Mouse (Mus musculus) liver, embryonic 14.5 days (tissue): ENCODE measurements around the gene Ambra1. TPM values are rescaled to one million over a fixed set of nuclear protein-coding genes. Genes with fewer than 3 reads are reported as not detected.

Experiments used
- ATAC-seq: fragments of 200-750 bp; cut with Nextera tagmentation; 2 replicates; pipeline ENCODE4 v1.8.0; 2017; ENCODE audit warnings: moderate number of reproducible peaks, mild to moderate bottlenecking, moderate library complexity; ENCODE audit not compliant: insufficient read depth
- DNase-seq, 3 experiments: peaks; one replicate each; pipeline ENCODE4 v3.0.0-alpha.2; 2012 to 2013; ENCODE audit warnings: low read depth in 3 of 3, low spot score in 3 of 3
- H3K27ac ChIP-seq: fragments of 300-500 bp; sonication (generic); 2 replicates; pipeline ENCODE4 v1.5.1; 2014; ENCODE audit warnings: moderate library complexity, mild to moderate bottlenecking, control low read depth, inconsistent platforms
- H3K27me3 ChIP-seq: fragments of 300-500 bp; sonication (generic); 2 replicates; pipeline ENCODE4 v1.6.1; 2014; ENCODE audit warnings: mild to moderate bottlenecking, low read length, moderate library complexity; ENCODE audit not compliant: control insufficient read depth, insufficient read depth
- H3K36me3 ChIP-seq: fragments of 300-500 bp; sonication (generic); replicated peaks from 2 replicates; pipeline ENCODE4 v1.6.1; 2014; ENCODE audit warnings: low read depth; ENCODE audit not compliant: control insufficient read depth, insufficient read depth
- H3K4me1 ChIP-seq, 2 experiments: fragments of 200-500 bp in 1 of 2; fragments of 300-500 bp in 1 of 2; sonication (generic) in 1 of 2; replicated peaks; 2 replicates each; pipeline ENCODE4 v1.6.1; 2012 to 2014; ENCODE audit warnings: antibody characterized with exemption in 1 of 2, inconsistent platforms in 1 of 2, low read length in 1 of 2; ENCODE audit not compliant: control insufficient read depth in 2 of 2, insufficient read depth in 2 of 2
- H3K4me2 ChIP-seq: fragments of 300-500 bp; sonication (generic); 2 replicates; pipeline ENCODE4 v1.6.1; 2014; ENCODE audit warnings: low read depth, mild to moderate bottlenecking, control low read depth, moderate library complexity
- H3K4me3 ChIP-seq, 2 experiments: fragments of 200-500 bp in 1 of 2; fragments of 300-500 bp in 1 of 2; sonication (generic) in 1 of 2; 2 replicates each; pipeline ENCODE4 v1.5.1; 2012 to 2014; ENCODE audit warnings: low read depth in 2 of 2, low read length in 2 of 2, mild to moderate bottlenecking in 2 of 2, control low read depth in 1 of 2, inconsistent platforms in 1 of 2, moderate library complexity in 1 of 2; ENCODE audit not compliant: insufficient read depth in 1 of 2
- H3K9ac ChIP-seq: fragments of 300-500 bp; sonication (generic); replicated peaks from 2 replicates; pipeline ENCODE4 v1.6.1; 2014; ENCODE audit warnings: mild to moderate bottlenecking, control low read depth, moderate library complexity
- H3K9me3 ChIP-seq: fragments of 300-500 bp; sonication (generic); 2 replicates; pipeline ENCODE4 v1.6.1; 2016; ENCODE audit warnings: low read length, mixed read lengths; ENCODE audit not compliant: control insufficient read depth
- CTCF ChIP-seq: IDR thresholded peaks from 2 replicates; pipeline ENCODE4 v1.5.1; 2016; ENCODE audit warnings: antibody characterized with exemption, low read depth, control low read depth
- EP300 ChIP-seq: IDR thresholded peaks from 2 replicates; pipeline ENCODE4 v1.6.1; 2016; ENCODE audit warnings: antibody characterized with exemption, low read depth
- WGBS: fragments of 180-500 bp; shearing (Covaris S2); extraction: QIAGEN DNeasy Blood & Tissue Kit; methylation state at CpG from one replicate; pipeline ENCODE4 v1.1.7; 2014; ENCODE audit not compliant: insufficient replicate concordance; 5-methylcytosine and 5-hydroxymethylcytosine counted together
- polyA plus RNA-seq, 2 experiments: library from polyadenylated mRNA; depleted of rRNA in 1 of 2; stranded (reverse) in 1 of 2; unstranded in 1 of 2; fragments of >200 nt; fragmentation: Nextera tagmentation in 1 of 2; extraction: Ambion mirVana in 1 of 2; gene quantifications; 2 replicates each; pipeline versions ENCODE4 v1.2.1 to v1.2.3; 2012 to 2014

The Ambra1 gene
- polyA plus RNA-seq, 2 experiments, result 3.9 TPM

DNA sequence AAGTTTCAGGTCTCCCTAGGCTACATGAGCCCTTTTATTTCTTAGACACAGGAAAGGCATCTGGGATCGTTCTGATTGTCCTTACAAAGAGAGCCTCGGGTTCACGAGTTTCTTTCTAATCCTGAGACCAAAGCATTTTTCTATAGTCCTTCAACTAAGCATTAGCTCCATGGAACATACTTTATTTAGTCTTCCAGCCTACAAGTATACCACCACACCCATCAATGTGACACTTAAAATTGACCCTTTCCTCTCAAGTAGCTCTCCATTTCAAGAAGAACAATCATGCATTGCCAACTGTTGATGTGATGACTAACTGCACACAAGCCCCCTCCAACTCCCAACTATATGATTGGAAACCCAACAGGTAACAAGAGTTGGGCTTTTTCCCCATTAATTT lies 127.0 kb downstream of the Ambra1 start:
- TF ChIP-seq EP300, result no peak
- no peak for TF ChIP-seq CTCF
- DNase-seq (no peak), ATAC-seq (no peak)
- no peaks in the 10 kb centered on the region for H3K27me3 ChIP-seq
- H3K36me3 ChIP-seq, result no peaks in the 10 kb centered on the region
- H3K9ac ChIP-seq, result no peak overlapping the region
- H3K27ac ChIP-seq, result no peak overlapping the region
- H3K4me1 ChIP-seq, result no peaks in the 10 kb centered on the region
- 73% methylated on average over 3 of the region's 3 CpGs for WGBS
- no peak overlapping the region for H3K4me2 ChIP-seq
- no peak overlapping the region for H3K4me3 ChIP-seq
- H3K9me3 ChIP-seq, result no peaks in the 10 kb centered on the region

- Histone ChIP-seq H3K9ac (no peak overlapping the region), H3K9me3 (no peaks in the 10 kb centered on the region), H3K36me3 (no peaks in the 10 kb centered on the region), H3K27me3 (no peaks in the 10 kb centered on the region), H3K27ac (no peak overlapping the region), H3K4me1 (no peaks in the 10 kb centered on the region), H3K4me3 (no peak overlapping the region), H3K4me2 (no peak overlapping the region)
- ATAC-seq, result no peak
- WGBS, result 51% methylated on average over 4 of the region's 4 CpGs
- DNase-seq, result no peak
- no peak for TF ChIP-seq CTCF
Measured at GRCm38 (mm10) chr2:91859423-91859822, 129.5 kb downstream of the Ambra1 start.

GRCm38 (mm10) chr2:91870754-91871153 lies 140.8 kb downstream of the Ambra1 start:
- H3K9ac ChIP-seq, result no peak overlapping the region
- TF ChIP-seq CTCF (no peak), EP300 (no peak)
- no peaks in the 10 kb centered on the region for H3K9me3 ChIP-seq
- ATAC-seq (no peak), DNase-seq (no peak)
- H3K4me3 ChIP-seq, result no peak overlapping the region
- H3K4me2 ChIP-seq, result no peak overlapping the region
- no peaks in the 10 kb centered on the region for H3K27me3 ChIP-seq
- no peaks in the 10 kb centered on the region for H3K36me3 ChIP-seq
- no peaks in the 10 kb centered on the region for H3K4me1 ChIP-seq
- WGBS, result 76% methylated on average over 8 of the region's 8 CpGs
- no peak overlapping the region for H3K27ac ChIP-seq

GRCm38 (mm10) chr2:91871225-91871624 lies 141.3 kb downstream of the Ambra1 start:
- no peaks in the 10 kb centered on the region for H3K9me3 ChIP-seq
- H3K27me3 ChIP-seq, result no peaks in the 10 kb centered on the region
- TF ChIP-seq EP300 (no peak), CTCF (no peak)
- H3K27ac ChIP-seq, result no peak overlapping the region
- no peak overlapping the region for H3K4me2 ChIP-seq
- ATAC-seq (no peak), DNase-seq (no peak)
- no peaks in the 10 kb centered on the region for H3K36me3 ChIP-seq
- WGBS, result 77% methylated on average over 1 of the region's 1 CpGs
- H3K4me3 ChIP-seq, result no peak overlapping the region
- no peaks in the 10 kb centered on the region for H3K4me1 ChIP-seq
- H3K9ac ChIP-seq, result no peak overlapping the region

DNA sequence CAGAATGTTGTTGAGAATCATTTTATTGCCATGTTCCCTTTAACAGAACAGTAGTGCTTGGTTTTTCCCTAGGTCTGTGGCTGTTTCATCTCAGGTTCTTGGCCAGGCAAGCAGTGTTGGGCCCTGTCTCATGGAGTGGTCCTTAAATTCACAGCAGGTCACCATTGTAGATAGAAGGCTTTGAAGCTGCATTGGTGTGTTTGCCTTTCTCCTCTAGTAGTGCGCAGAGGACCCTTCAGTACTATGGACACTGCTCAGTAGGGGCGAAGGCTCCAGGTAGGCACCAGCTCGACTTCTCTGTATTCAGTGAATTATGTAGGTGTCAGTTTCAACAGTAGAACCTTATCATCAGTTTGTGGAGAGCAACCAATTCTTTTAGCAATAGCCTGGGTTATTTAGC lies 142.7 kb downstream of the Ambra1 start:
- no peaks in the 10 kb centered on the region for H3K4me1 ChIP-seq
- H3K4me3 ChIP-seq, result no peak overlapping the region
- H3K27ac ChIP-seq, result no peak overlapping the region
- WGBS, result 73% methylated on average over 3 of the region's 3 CpGs
- no peak for TF ChIP-seq CTCF
- TF ChIP-seq EP300, result no peak
- no peak for ATAC-seq
- no peaks in the 10 kb centered on the region for H3K27me3 ChIP-seq
- no peaks in the 10 kb centered on the region for H3K9me3 ChIP-seq
- no peak overlapping the region for H3K4me2 ChIP-seq
- no peak overlapping the region for H3K9ac ChIP-seq
- no peaks in the 10 kb centered on the region for H3K36me3 ChIP-seq
- no peak for DNase-seq
